Mouse (Mus musculus) embryonic facial prominence, embryonic 11.5 days (tissue): Measurements from ENCODE around the gene Ddx1. TPM values are rescaled to one million over a fixed set of nuclear protein-coding genes. Genes with fewer than 3 reads are reported as not detected.

Experiments
- ATAC-seq: fragments of 200-750 bp; cut with Nextera tagmentation; replicated peaks from 2 replicates; pipeline ENCODE4 v1.8.0; 2017; ENCODE audit warnings: low read depth; ENCODE audit not compliant: insufficient number of reproducible peaks, low FRiP score, low TSS enrichment
- DNase-seq: peaks from one replicate; pipeline ENCODE4 v3.0.0-alpha.2; 2015; ENCODE audit warnings: low spot score
- H3K27ac ChIP-seq: fragments of 300-500 bp; sonication (generic); replicated peaks from 2 replicates; pipeline ENCODE4 v1.5.1; 2014; ENCODE audit warnings: mild to moderate bottlenecking, low read depth, low read length, control low read depth
- H3K27me3 ChIP-seq: fragments of 300-500 bp; sonication (generic); 2 replicates; pipeline ENCODE4 v1.6.1; 2014; ENCODE audit warnings: mild to moderate bottlenecking, low read length, moderate library complexity, mixed read lengths; ENCODE audit not compliant: control insufficient read depth, insufficient read depth
- H3K36me3 ChIP-seq: fragments of 300-500 bp; sonication (generic); replicated peaks from 2 replicates; pipeline ENCODE4 v1.6.1; 2014; ENCODE audit warnings: low read depth, mild to moderate bottlenecking, low read length, moderate library complexity, mixed read lengths; ENCODE audit not compliant: control insufficient read depth, insufficient read depth
- H3K4me1 ChIP-seq: fragments of 300-500 bp; sonication (generic); 2 replicates; pipeline ENCODE4 v1.6.1; 2014; ENCODE audit warnings: low read length, mixed read lengths; ENCODE audit not compliant: control insufficient read depth, insufficient read depth
- H3K4me2 ChIP-seq: fragments of 300-500 bp; sonication (generic); 2 replicates; pipeline ENCODE4 v1.6.1; 2014; ENCODE audit warnings: low read depth, mild to moderate bottlenecking, control low read depth, low read length, moderate library complexity
- H3K4me3 ChIP-seq: fragments of 300-500 bp; sonication (generic); 2 replicates; pipeline ENCODE4 v1.5.1; 2014; ENCODE audit warnings: low read depth, low read length, control low read depth
- H3K9ac ChIP-seq: fragments of 300-500 bp; sonication (generic); replicated peaks from 2 replicates; pipeline ENCODE4 v1.6.1; 2014; ENCODE audit warnings: mild to moderate bottlenecking, control low read depth, low read length
- H3K9me3 ChIP-seq: fragments of 300-500 bp; sonication (generic); replicated peaks from 2 replicates; pipeline ENCODE4 v1.6.1; 2016; ENCODE audit warnings: mild to moderate bottlenecking, low read length, inconsistent platforms, mixed read lengths; ENCODE audit not compliant: control insufficient read depth
- WGBS: fragments of 180-500 bp; shearing (Covaris S2); extraction: QIAGEN DNeasy Blood & Tissue Kit; methylation state at CpG from one replicate; pipeline ENCODE4 v1.1.7; 2014; 5-methylcytosine and 5-hydroxymethylcytosine counted together
- polyA plus RNA-seq: library from polyadenylated mRNA; unstranded; fragments of >200 nt; fragmentation: Nextera tagmentation; extraction: Ambion mirVana; gene quantifications from 2 replicates; pipeline ENCODE4 v1.2.1, GENCODE M21; 2014

The Ddx1 gene
- 206 and 216 TPM in 2 replicates for polyA plus RNA-seq

- DNase-seq (peak; percentile 88), ATAC-seq (peak; percentile 86)
- H3K27me3 ChIP-seq, result no peaks in the 10 kb centered on the region
- WGBS, result 3% methylated on average over 59 of the region's 59 CpGs
- H3K4me3 ChIP-seq, result peak within 1 kb of the TSS; percentile 81
- no peaks in the 10 kb centered on the region for H3K36me3 ChIP-seq
- H3K27ac ChIP-seq, result peak within 1 kb of the TSS; percentile 82
- peak within 1 kb of the TSS; percentile 96 for H3K9ac ChIP-seq
- peak within 1 kb of the TSS; percentile 39 for H3K4me2 ChIP-seq
- H3K9me3 ChIP-seq, result no peaks in the 10 kb centered on the region
- no peaks in the 10 kb centered on the region for H3K4me1 ChIP-seq
Measured at GRCm38 (mm10) chr12:13248691-13249572, at the start of gene Ddx1. Gene Ddx1, minus strand, starts transcription at chr12:13249213.

GRCm38 (mm10) chr12:13293421-13293881, 44.4 kb upstream of the Ddx1 start:
- Histone ChIP-seq H3K9ac (no peak overlapping the region), H3K27ac (no peak overlapping the region), H3K4me3 (no peak overlapping the region), H3K36me3 (no peaks in the 10 kb centered on the region), H3K27me3 (no peaks in the 10 kb centered on the region), H3K9me3 (no peaks in the 10 kb centered on the region), H3K4me1 (no peaks in the 10 kb centered on the region), H3K4me2 (no peak overlapping the region)
- DNase-seq (peak; percentile 45), ATAC-seq (no peak; the same call in 1 of the 2 replicates)
- WGBS, result 50% methylated on average over 3 of the region's 3 CpGs

- Histone ChIP-seq H3K27ac (no peak overlapping the region), H3K9ac (no peak overlapping the region), H3K27me3 (no peaks in the 10 kb centered on the region), H3K36me3 (no peaks in the 10 kb centered on the region), H3K4me1 (no peaks in the 10 kb centered on the region), H3K4me3 (no peak overlapping the region), H3K9me3 (no peaks in the 10 kb centered on the region), H3K4me2 (no peak overlapping the region)
- ATAC-seq (no peak), DNase-seq (no peak)
- WGBS, result 83% methylated on average over 2 of the region's 2 CpGs
Measured at GRCm38 (mm10) chr12:13291453-13291852, 42.4 kb upstream of the Ddx1 start.

- ATAC-seq, result peak; percentile 40; the same call in 1 of the 2 replicates
- WGBS, result 48% methylated on average over 16 of the region's 16 CpGs
Measured at GRCm38 (mm10) chr12:13269570-13270390, 20.8 kb upstream of the Ddx1 start.

GRCm38 (mm10) chr12:13268826-13269449, 19.9 kb upstream of the Ddx1 start, which contains the start of gene Nbas:
Gene Nbas, plus strand, starts transcription at chr12:13269133.
- DNase-seq (peak; percentile 85), ATAC-seq (peak; percentile 88)
- peak within 1 kb of the TSS; percentile 64 for H3K4me2 ChIP-seq
- peak within 1 kb of the TSS; percentile 83 for H3K4me3 ChIP-seq
- peak within 1 kb of the TSS; percentile 83 for H3K9ac ChIP-seq
- H3K4me1 ChIP-seq, result no peaks in the 10 kb centered on the region
- 3% methylated on average over 38 of the region's 38 CpGs for WGBS
- no peaks in the 10 kb centered on the region for H3K27me3 ChIP-seq
- no peak within 1 kb of the TSS for H3K27ac ChIP-seq
- H3K36me3 ChIP-seq, result no peaks in the 10 kb centered on the region
- no peaks in the 10 kb centered on the region for H3K9me3 ChIP-seq

More at GRCm38 (mm10) chr12:13269570-13270390, 20.8 kb upstream of the Ddx1 start:
- peak overlapping the region; percentile 83 for H3K4me3 ChIP-seq
- peak overlapping the region; percentile 83 for H3K9ac ChIP-seq
- H3K4me1 ChIP-seq, result no peaks in the 10 kb centered on the region
- peak overlapping the region; percentile 64 for H3K4me2 ChIP-seq
- no peaks in the 10 kb centered on the region for H3K27me3 ChIP-seq
- no peak for DNase-seq
- H3K27ac ChIP-seq, result no peak overlapping the region
- H3K36me3 ChIP-seq, result no peaks in the 10 kb centered on the region
- no peaks in the 10 kb centered on the region for H3K9me3 ChIP-seq

GRCm38 (mm10) chr12:13268412-13268811, 19.4 kb upstream of the Ddx1 start:
- H3K4me2 ChIP-seq, result no peak overlapping the region; the same call in 1 of the 2 replicates
- WGBS, result 59% methylated on average over 3 of the region's 3 CpGs
- no peaks in the 10 kb centered on the region for H3K9me3 ChIP-seq
- ATAC-seq, result peak; percentile 51; the same call in 1 of the 2 replicates
- H3K36me3 ChIP-seq, result no peaks in the 10 kb centered on the region
- H3K9ac ChIP-seq, result peak overlapping the region; percentile 83; the same call in 1 of the 2 replicates
- H3K27me3 ChIP-seq, result no peaks in the 10 kb centered on the region
- H3K4me1 ChIP-seq, result no peaks in the 10 kb centered on the region
- H3K27ac ChIP-seq, result no peak overlapping the region
- peak overlapping the region; percentile 83; the same call in 1 of the 2 replicates for H3K4me3 ChIP-seq
- no peak for DNase-seq

GRCm38 (mm10) chr12:13255701-13256100, 6.7 kb upstream of the Ddx1 start:
- no peaks in the 10 kb centered on the region for H3K4me1 ChIP-seq
- H3K4me2 ChIP-seq, result no peak overlapping the region
- H3K36me3 ChIP-seq, result no peaks in the 10 kb centered on the region
- no peak overlapping the region for H3K4me3 ChIP-seq
- no peaks in the 10 kb centered on the region for H3K27me3 ChIP-seq
- no peak overlapping the region for H3K9ac ChIP-seq
- 81% methylated on average over 2 of the region's 2 CpGs for WGBS
- ATAC-seq, result no peak
- no peak for DNase-seq
- H3K27ac ChIP-seq, result no peak overlapping the region
- H3K9me3 ChIP-seq, result no peaks in the 10 kb centered on the region
